Mouse (Mus musculus): ENCODE measurements around the gene Ephx3. TPM values are rescaled to one million over a fixed set of nuclear protein-coding genes. Genes with fewer than 3 reads are reported as not detected.

Gene Ephx3
- polyA plus RNA-seq, 1 experiment from 2014 or later = not detected

DNA sequence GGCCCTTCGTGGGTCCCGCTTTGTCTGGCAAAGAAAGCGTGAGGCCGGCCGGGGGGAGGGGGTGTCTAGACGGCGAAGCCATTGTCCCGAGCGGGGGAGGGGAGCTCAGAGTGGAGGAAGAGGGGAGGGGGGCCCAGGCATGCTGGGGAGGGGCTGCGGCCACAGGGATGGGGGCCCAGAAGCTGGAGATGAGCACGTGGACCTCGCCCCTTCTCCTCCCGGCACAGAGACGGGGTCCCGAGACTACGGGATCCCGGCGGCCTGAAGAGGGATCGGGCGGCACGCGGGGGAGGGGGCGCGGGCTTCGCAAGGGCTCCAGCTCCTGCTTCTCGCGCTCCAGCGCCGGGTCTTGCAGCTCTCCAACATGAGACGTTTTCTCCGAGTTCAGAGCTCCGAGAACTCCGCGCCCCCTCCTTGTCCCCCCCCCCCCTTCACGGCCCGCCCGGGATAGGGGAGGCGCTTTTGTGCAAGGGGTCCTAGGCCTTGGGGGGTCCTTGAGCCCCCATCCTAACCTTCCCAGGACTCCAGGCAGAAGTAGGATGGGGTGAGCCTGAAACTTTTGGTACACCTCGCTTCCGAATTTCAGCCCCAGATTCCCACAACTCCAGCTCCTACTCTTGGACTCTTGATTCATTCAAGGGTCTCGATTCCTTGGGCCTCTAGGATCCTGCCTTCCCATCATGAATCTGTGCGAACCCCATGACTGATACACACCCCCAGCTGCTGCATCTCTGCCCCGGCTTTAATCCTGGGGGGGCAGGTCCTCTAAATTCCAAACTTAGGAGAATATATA, 23.4 kb downstream of the Ephx3 start:
- H3K36me3 ChIP-seq = no peaks in the 10 kb centered on the region
- DNase-seq (ENCODE audit: low spot score) = peak; percentile 92
- H3K27me3 ChIP-seq (ENCODE audit: insufficient read depth, poor library complexity, severe bottlenecking) = peaks cover 23% of the 10 kb centered on the region; the same call in 1 of the 2 replicates
- H3K4me3 ChIP-seq = peak overlapping the region; percentile 83
- H3K4me1 ChIP-seq = peaks cover 34% of the 10 kb centered on the region
- H3K9me3 ChIP-seq = no peaks in the 10 kb centered on the region
- H3K27ac ChIP-seq = peak overlapping the region; percentile 92
- WGBS = under 1% methylated on average over 41 of the region's 43 CpGs

- H3K36me3 ChIP-seq = no peaks in the 10 kb centered on the region
- peaks cover 34% of the 10 kb centered on the region for H3K4me1 ChIP-seq
- H3K4me3 ChIP-seq = peak overlapping the region; percentile 83
- WGBS = 7% methylated on average over 9 of the region's 9 CpGs
- H3K9me3 ChIP-seq = no peaks in the 10 kb centered on the region
- DNase-seq (ENCODE audit: low spot score) = no peak
- peak overlapping the region; percentile 92 for H3K27ac ChIP-seq
- peaks cover 23% of the 10 kb centered on the region; the same call in 1 of the 2 replicates for H3K27me3 ChIP-seq (ENCODE audit: insufficient read depth, poor library complexity, severe bottlenecking)
Observed at GRCm38 (mm10) chr17:32165266-32165802, 24.0 kb downstream of the Ephx3 start.

DNA sequence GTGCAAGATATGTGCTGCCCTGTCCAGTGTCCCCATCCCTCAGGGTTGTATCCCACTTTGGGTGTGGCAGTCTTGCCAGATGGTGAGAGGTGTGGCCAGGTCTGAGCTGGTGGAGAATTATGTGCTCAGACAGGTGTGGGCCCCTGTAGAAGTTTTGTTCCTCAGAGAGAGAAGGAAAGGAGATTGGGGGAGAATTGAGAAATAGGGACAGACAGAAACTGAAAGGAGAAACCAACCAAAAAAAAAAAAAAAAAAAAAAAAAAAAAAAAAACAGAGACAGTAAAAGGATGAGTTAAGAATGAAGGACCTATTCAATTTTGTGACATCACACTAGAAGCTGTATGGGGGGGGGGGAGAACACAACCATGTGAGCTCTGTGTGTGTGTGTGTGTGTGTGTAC, 24.6 kb downstream of the Ephx3 start:
- H3K9me3 ChIP-seq = no peaks in the 10 kb centered on the region
- H3K4me1 ChIP-seq = peaks cover 34% of the 10 kb centered on the region
- H3K36me3 ChIP-seq = no peaks in the 10 kb centered on the region
- no peak overlapping the region for H3K27ac ChIP-seq
- 0 out of 2 replicates have a peak overlapping the region, but pooled peaks have one; percentile 83 for H3K4me3 ChIP-seq
- DNase-seq (ENCODE audit: low spot score) = no peak
- H3K27me3 ChIP-seq (ENCODE audit: insufficient read depth, poor library complexity, severe bottlenecking) = peaks cover 23% of the 10 kb centered on the region; the same call in 1 of the 2 replicates

DNA sequence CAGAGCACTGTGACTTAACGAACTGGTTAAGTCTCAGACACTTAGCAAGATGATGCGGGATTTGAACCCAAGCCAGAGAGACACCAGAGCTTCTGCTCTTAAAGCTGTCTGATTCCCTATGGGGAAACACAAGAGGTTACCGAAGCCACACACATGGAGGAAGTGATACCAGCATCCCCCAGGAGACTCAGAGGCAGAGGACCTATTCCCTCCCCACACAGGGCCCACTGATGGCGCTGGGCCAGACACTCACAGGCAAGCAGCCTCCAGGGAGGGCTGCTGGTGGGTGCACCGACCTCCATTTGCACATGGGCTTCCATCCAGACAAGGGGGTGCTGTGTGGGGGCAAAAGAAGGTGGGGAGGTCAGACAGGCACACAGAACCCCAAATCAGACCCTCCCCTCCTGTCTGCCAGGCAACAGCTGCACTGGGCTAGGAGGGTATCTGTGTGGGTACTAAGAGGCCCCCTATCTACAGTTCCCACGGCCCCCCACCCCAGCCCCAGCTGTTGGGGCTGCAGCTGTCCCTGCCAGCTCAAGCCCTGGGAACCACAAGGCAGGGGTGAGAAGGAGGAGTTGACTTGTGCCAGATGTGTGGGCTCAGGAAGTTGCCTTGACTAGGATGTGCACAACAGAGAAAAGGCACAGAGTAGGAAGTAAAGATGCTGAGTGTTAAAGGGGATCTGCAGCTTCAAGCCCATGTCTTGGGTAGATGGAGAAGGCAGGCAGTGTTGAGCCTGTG, 25.3 kb downstream of the Ephx3 start:
- no peaks in the 10 kb centered on the region for H3K36me3 ChIP-seq
- no peak overlapping the region for H3K27ac ChIP-seq
- peaks cover 34% of the 10 kb centered on the region for H3K4me1 ChIP-seq
- DNase-seq (ENCODE audit: low spot score) = no peak
- 66% methylated on average over 6 of the region's 6 CpGs for WGBS
- H3K27me3 ChIP-seq (ENCODE audit: insufficient read depth, poor library complexity, severe bottlenecking) = peaks cover 23% of the 10 kb centered on the region; the same call in 1 of the 2 replicates
- no peaks in the 10 kb centered on the region for H3K9me3 ChIP-seq
- H3K4me3 ChIP-seq = no peak overlapping the region

DNA sequence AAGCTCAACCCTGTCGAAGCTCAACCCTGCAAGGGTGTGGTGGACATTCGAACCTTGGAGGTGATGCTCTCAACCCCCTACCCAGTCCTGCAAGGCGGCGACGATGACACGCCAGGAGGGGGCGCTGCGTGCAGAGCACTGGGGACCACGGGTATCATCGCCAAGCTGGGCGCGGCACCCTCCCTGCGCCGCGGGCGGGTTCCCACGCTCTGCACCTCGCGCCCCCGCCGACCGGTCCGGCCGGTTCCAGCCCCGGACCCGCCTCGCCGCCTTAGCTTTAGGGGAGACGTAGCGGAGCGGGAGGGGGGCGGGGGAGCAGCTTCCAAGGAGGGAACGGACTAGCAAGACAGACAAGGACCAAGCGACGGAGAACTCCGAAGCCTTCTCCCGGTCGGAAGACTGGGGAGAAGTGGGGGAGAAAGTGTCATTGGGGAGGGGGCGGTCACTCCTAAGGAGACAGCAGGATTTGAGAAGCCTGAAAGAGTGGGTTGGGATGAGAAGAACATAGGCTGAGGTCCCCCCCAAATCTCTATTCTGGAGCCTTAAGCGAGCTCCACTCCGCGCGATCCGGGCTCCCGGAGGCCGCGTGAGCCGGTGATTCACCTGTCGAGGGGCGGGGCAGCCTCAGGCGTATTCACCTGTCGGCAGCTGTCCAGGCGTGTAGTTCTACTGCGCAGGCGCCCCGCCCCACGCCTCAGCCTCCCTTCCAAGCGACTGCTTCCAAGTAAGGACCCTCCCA, 27.1 kb downstream of the Ephx3 start:
- 2% methylated on average over 57 of the region's 58 CpGs for WGBS
- peak overlapping the region; percentile 48 for H3K27ac ChIP-seq
- peak; percentile 81 for DNase-seq (ENCODE audit: low spot score)

GRCm38 (mm10) chr17:32160882-32161281, 28.5 kb downstream of the Ephx3 start:
- H3K4me3 ChIP-seq = no peak overlapping the region
- H3K4me1 ChIP-seq = peaks cover 26% of the 10 kb centered on the region
- DNase-seq (ENCODE audit: low spot score) = no peak
- H3K27me3 ChIP-seq (ENCODE audit: insufficient read depth, poor library complexity, severe bottlenecking) = peaks cover 23% of the 10 kb centered on the region; the same call in 1 of the 2 replicates
- H3K36me3 ChIP-seq = peaks cover 22% of the 10 kb centered on the region
- H3K27ac ChIP-seq = no peak overlapping the region
- WGBS = 68% methylated on average over 4 of the region's 4 CpGs
- no peaks in the 10 kb centered on the region for H3K9me3 ChIP-seq

More for the DNA sequence above, 27.1 kb downstream of the Ephx3 start:
- H3K4me1 ChIP-seq = peaks cover 34% of the 10 kb centered on the region
- peaks cover 15% of the 10 kb centered on the region for H3K36me3 ChIP-seq
- peak overlapping the region; percentile 66 for H3K4me3 ChIP-seq
- no peaks in the 10 kb centered on the region for H3K9me3 ChIP-seq
- H3K27me3 ChIP-seq (ENCODE audit: insufficient read depth, poor library complexity, severe bottlenecking) = peaks cover 23% of the 10 kb centered on the region; the same call in 1 of the 2 replicates

DNA sequence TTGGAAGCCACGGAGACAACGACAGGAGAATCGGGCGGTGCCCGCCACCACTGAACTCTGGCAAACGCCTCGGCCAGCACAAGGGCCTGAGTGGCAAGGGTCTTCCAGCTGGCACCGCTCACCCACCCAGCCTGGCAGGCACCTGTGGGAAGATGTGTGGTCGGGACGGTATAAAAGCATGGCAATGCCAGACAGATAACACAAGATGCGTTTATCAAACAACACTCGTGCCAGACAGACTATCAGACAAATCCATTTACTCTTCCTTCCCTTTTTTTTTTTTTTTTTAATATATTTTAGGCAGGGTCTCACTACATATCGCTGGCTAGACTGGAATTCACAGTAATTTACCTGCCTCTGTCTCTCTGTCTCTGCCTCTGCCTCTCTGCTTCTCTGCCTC, 30.5 kb downstream of the Ephx3 start:
- DNase-seq (ENCODE audit: low spot score) = no peak
- Histone ChIP-seq H3K4me1 (peaks cover 9% of the 10 kb centered on the region), H3K4me3 (no peak overlapping the region), H3K27ac (no peak overlapping the region), H3K9me3 (no peaks in the 10 kb centered on the region), H3K27me3 (ENCODE audit: insufficient read depth, poor library complexity, severe bottlenecking) (peaks cover 15% of the 10 kb centered on the region; the same call in 1 of the 2 replicates), H3K36me3 (peaks cover 42% of the 10 kb centered on the region)
- 90% methylated on average over 13 of the region's 13 CpGs for WGBS

DNA sequence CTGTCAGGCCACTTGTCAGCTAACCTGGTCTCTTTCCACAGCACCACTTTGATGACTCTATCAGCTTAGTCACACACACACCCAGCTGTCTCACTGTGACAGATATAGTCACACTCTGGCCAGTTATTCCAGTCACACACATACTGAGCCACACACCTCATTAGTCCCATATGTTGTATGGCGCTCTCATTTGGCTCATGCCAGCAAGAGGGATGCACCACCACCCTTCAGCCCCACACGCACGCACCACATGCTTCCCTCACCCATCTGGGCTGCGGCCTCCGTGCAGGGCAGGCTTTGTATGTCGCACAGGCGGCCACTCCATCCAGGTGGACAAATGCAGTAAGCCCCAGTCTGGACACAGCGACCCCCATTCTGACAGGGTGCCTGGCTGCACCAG, 42.6 kb downstream of the Ephx3 start:
- Histone ChIP-seq H3K36me3 (peaks cover 86% of the 10 kb centered on the region), H3K27me3 (ENCODE audit: insufficient read depth, poor library complexity, severe bottlenecking) (no peaks in the 10 kb centered on the region)

DNA sequence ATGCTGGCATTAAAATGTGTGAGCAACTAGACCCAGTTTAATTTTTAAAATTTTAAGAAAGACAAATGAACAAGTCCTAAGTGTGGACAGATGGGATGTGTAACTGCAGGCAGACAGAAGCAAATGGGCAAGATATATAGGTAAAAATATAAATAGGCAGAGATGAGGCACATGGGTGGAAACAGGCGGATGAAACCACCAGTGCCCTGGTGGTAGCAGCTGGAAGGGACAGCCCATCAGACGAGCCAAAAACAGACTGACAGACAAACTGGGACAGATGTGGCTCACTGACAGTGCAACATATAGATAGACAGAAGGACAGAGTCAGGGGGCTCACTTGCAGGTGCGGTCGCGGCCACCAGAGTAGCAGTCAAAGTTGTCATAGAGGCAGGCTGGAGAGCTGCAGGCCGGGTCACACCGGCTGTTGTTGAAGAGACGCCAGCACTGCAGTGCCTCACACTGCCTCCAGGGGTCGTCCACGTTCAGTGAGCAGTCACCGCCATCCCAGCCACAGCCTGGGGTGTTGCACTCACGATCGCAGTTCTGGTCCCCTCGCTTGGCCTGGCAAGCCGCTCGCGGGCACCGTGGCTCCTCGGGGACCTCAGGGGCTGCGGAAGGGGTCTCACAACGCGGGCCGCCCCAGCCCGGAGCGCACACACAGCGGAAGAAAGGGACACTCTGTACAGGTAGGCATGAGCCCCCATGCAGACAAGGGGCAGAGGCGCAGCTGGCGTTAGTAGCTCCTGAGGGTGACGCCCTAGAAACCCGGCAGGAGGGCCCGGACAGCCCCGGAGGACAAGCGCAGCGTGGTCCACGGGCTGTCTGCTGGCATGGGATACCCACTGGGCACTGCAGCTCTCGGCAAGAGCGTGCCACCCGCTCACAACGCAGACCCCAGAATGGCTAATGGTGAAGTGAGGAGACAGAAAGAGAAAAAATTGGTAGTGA, 46.2 kb downstream of the Ephx3 start:
- peaks cover 88% of the 10 kb centered on the region for H3K36me3 ChIP-seq
- 0 out of 2 replicates have a peak overlapping the region, but pooled peaks have one; percentile 56 for H3K27ac ChIP-seq
- no peaks in the 10 kb centered on the region for H3K9me3 ChIP-seq
- H3K4me3 ChIP-seq = peak overlapping the region; percentile 50
- H3K27me3 ChIP-seq (ENCODE audit: insufficient read depth, poor library complexity, severe bottlenecking) = no peaks in the 10 kb centered on the region
- 24% methylated on average over 39 of the region's 39 CpGs for WGBS
- peak; percentile 93 for DNase-seq (ENCODE audit: low spot score)
- H3K4me1 ChIP-seq = peaks cover 6% of the 10 kb centered on the region

More for the DNA sequence above, 42.6 kb downstream of the Ephx3 start:
- no peak overlapping the region for H3K27ac ChIP-seq
- 92% methylated on average over 8 of the region's 8 CpGs for WGBS
- no peak for DNase-seq (ENCODE audit: low spot score)
- H3K4me3 ChIP-seq = no peak overlapping the region
- peaks cover 6% of the 10 kb centered on the region for H3K4me1 ChIP-seq
- H3K9me3 ChIP-seq = no peaks in the 10 kb centered on the region

DNA sequence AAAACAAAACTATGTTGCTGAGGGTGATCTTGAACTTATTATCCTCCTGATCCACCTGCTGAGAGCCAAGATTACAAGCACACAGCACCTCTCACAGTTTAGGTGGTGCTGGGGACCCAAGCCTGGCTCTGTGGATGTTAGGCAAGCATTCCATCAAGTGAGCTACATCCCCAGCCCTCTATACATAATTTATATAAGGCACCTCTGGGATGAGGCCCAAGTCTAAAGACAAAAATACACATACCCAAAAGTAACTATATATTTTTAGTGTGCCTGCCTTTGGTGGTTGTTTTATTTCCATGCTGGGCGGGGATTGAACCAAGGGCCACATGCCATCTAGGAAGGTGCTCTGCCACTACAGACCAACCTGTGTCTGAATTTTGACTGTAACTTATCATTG, 47.1 kb downstream of the Ephx3 start:
- 88% methylated on average over 1 of the region's 1 CpGs for WGBS
- peaks cover 89% of the 10 kb centered on the region for H3K36me3 ChIP-seq
- H3K27ac ChIP-seq = no peak overlapping the region

More for the DNA sequence above, 47.1 kb downstream of the Ephx3 start:
- DNase-seq (ENCODE audit: low spot score) = no peak
- peaks cover 6% of the 10 kb centered on the region for H3K4me1 ChIP-seq
- H3K4me3 ChIP-seq = no peak overlapping the region
- H3K9me3 ChIP-seq = no peaks in the 10 kb centered on the region
- no peaks in the 10 kb centered on the region for H3K27me3 ChIP-seq (ENCODE audit: insufficient read depth, poor library complexity, severe bottlenecking)
